8 mouse cellular contexts compared by ENCODE assay signal in the genomic region with DNA sequence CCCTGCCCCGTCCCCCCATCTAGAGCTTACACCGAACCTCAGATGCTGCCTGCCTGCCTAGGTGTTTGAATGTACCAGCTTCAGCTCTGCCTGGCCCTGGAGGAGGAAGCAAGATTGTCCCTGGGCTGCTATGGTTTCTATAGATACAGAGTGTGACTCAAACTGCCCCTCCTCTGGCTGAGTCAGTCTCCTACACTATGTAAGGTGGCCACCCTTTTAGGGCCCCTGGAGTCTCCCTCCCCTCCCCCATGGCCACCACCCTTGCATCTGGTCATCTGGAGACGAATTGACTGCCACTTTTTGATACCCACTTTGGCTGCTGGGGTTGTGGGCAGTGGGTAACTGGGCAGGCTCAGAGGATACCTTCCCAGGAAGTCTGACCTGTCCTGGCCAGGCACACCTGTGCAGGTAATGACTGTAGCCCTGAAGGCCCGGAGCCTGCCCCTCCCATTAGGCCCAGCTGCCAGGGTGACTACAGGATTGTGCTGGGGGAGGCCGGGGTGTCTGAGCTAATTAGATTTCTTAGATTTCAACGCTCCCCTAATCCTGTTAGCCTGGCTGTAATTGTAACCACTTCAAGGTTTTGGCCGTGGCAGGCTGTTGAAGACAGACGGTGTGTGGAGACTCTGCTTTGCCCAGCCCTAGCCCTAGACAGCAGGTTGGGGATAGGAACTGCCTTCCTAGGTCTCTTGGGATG. TPM values are rescaled to one million over a fixed set of nuclear protein-coding genes. Genes with fewer than 3 reads are reported as not detected.
DNase-seq lines count a peak whose midpoint lies in the region; ATAC-seq and TF ChIP-seq lines count a peak whose summit lies in the region.
"Had no signal": no experiment of that assay in that cellular context is flagged by ENCODE, and none has a peak within 500 bp of the region (broad histone marks: within the 10 kb centered on the region; RNA-seq: fewer than 3 reads in every experiment).

No protein-coding gene starts in this region.

- H3K9me3 ChIP-seq in embryonic facial prominence, embryonic 13.5 days, result no peaks in the 10 kb centered on the region
- H3K9me3 ChIP-seq in limb, embryonic 14.5 days (ENCODE audit: control insufficient read depth, low read length), result no peaks in the 10 kb centered on the region
- H3K9me3 ChIP-seq: liver, embryonic 15.5 days had no signal

- H3K79me2 ChIP-seq in liver, adult 2 months (ENCODE audit: control insufficient read depth, insufficient read depth, low read length), result peaks cover 78% of the 10 kb centered on the region

- peaks cover 67% of the 10 kb centered on the region for H3K4me1 ChIP-seq in liver, adult 2 months (ENCODE audit: control insufficient read depth, insufficient read depth, low read length)
- H3K4me1 ChIP-seq in embryonic facial prominence, embryonic 13.5 days, result peaks cover 84% of the 10 kb centered on the region
- H3K4me1 ChIP-seq in limb, embryonic 14.5 days (ENCODE audit: control insufficient read depth, insufficient read depth, low read length), result peaks cover 68% of the 10 kb centered on the region

- no peak for ATAC-seq in embryonic facial prominence, embryonic 13.5 days (ENCODE audit: insufficient number of reproducible peaks, insufficient read depth, low FRiP score, low TSS enrichment, low read depth)
- no peak for ATAC-seq in limb, embryonic 14.5 days (ENCODE audit: low FRiP score, low read depth)

- no peak for TF ChIP-seq POLR2A in liver, adult 2 months (IDR thresholded peaks at IDR 0.05; ENCODE audit: extremely low read depth, insufficient read depth, low read length)
- TF ChIP-seq POLR2A in limb, embryonic 14.5 days (IDR thresholded peaks at IDR 0.05; ENCODE audit: borderline replicate concordance, extremely low read depth, insufficient read depth, insufficient read length), result no peak

- WGBS in liver, adult 2 months, result 72% methylated on average over 8 of the region's 8 CpGs
- WGBS in embryonic facial prominence, embryonic 13.5 days, result 29% methylated on average over 8 of the region's 8 CpGs
- 31% methylated on average over 8 of the region's 8 CpGs for WGBS in limb, embryonic 14.5 days

- H3K9ac ChIP-seq in liver, adult 2 months (ENCODE audit: low read depth, low read length), result no peak overlapping the region
- H3K9ac ChIP-seq in embryonic facial prominence, embryonic 13.5 days, result peak overlapping the region; percentile 52; the same call in 1 of the 2 replicates
- H3K9ac ChIP-seq in limb, embryonic 14.5 days (ENCODE audit: low read depth, low read length, severe bottlenecking), result no peak overlapping the region
- H3K9ac ChIP-seq: liver, embryonic 15.5 days had no signal

- no peak for DNase-seq in liver, adult 2 months (ENCODE audit: extremely low read depth, low read depth, low spot score)
- no peak for DNase-seq in liver
- no peak for DNase-seq in limb, embryonic 14.5 days (ENCODE audit: low spot score)
- DNase-seq in retina, postnatal 1 day, result peak; percentile 67
- DNase-seq in right cerebral cortex, postnatal 10 days (ENCODE audit: low spot score in 2 of 2), result no peak
- DNase-seq in spleen, postnatal 14 days (ENCODE audit: low spot score in 2 of 2), result no peak

- H3K36me3 ChIP-seq in liver, adult 2 months (ENCODE audit: control insufficient read depth, insufficient read depth, low read length), result no peaks in the 10 kb centered on the region
- H3K36me3 ChIP-seq in embryonic facial prominence, embryonic 13.5 days, result no peaks in the 10 kb centered on the region
- H3K36me3 ChIP-seq in limb, embryonic 14.5 days (ENCODE audit: control insufficient read depth, insufficient read depth, low read length), result 0 out of 2 replicates have a peak, but pooled peaks cover under 1% of the 10 kb centered on the region
- H3K36me3 ChIP-seq: liver, embryonic 15.5 days had no signal

- TF ChIP-seq CTCF in liver, adult 2 months (IDR thresholded peaks at IDR 0.05; ENCODE audit: low read depth, low read length), result no peak

- peak overlapping the region; percentile 33 for H3K4me2 ChIP-seq in embryonic facial prominence, embryonic 13.5 days
- peak overlapping the region; percentile 26; the same call in 1 of the 2 replicates for H3K4me2 ChIP-seq in limb, embryonic 14.5 days (replicated peaks; ENCODE audit: low read depth, low read length, severe bottlenecking)
- H3K4me2 ChIP-seq: liver, embryonic 15.5 days had no signal

- no peak overlapping the region for H3K4me3 ChIP-seq in liver, adult 2 months (ENCODE audit: insufficient read depth, low read depth, low read length)
- H3K4me3 ChIP-seq in embryonic facial prominence, embryonic 13.5 days, result no peak overlapping the region
- H3K4me3 ChIP-seq in limb, embryonic 14.5 days (replicated peaks; ENCODE audit: low read length), result no peak overlapping the region
- H3K4me3 ChIP-seq: liver, embryonic 15.5 days had no signal

- H3K27me3 ChIP-seq in liver, adult 2 months (ENCODE audit: control insufficient read depth, insufficient read depth, low read length), result no peaks in the 10 kb centered on the region
- no peaks in the 10 kb centered on the region for H3K27me3 ChIP-seq in embryonic facial prominence, embryonic 13.5 days
- H3K27me3 ChIP-seq in limb, embryonic 14.5 days (ENCODE audit: control insufficient read depth, insufficient read depth, low read length), result no peaks in the 10 kb centered on the region

- H3K27ac ChIP-seq in liver, adult 2 months (replicated peaks; ENCODE audit: insufficient read depth, low read depth, low read length), result peak overlapping the region; percentile 29; the same call in 1 of the 2 replicates
- H3K27ac ChIP-seq in embryonic facial prominence, embryonic 13.5 days, result no peak overlapping the region
- H3K27ac ChIP-seq in limb, embryonic 14.5 days (replicated peaks; ENCODE audit: low read depth, low read length), result no peak overlapping the region
- H3K27ac ChIP-seq: liver, embryonic 15.5 days had no signal

RNA-seq across cellular contexts. Expression of a gene that starts 5.8 kb away (rescaled TPM):
- total RNA-seq in liver, adult 2 months (2014; rRNA removed), result 5.3 and 10.1 TPM in 2 replicates
- 10.2 and 11.0 TPM in 2 replicates for polyA plus RNA-seq in liver, adult 2 months (2012; rRNA removed)
- polyA plus RNA-seq in embryonic facial prominence, embryonic 13.5 days (2015; fragmentation: Nextera tagmentation; extraction: Ambion mirVana), result 44.3 and 52.9 TPM in 2 replicates
- polyA plus RNA-seq in limb, embryonic 14.5 days (2012; rRNA removed), result 81.2 and 117 TPM in 2 replicates
- polyA plus RNA-seq in limb, embryonic 14.5 days (2014; fragmentation: Nextera tagmentation; extraction: Ambion mirVana), result 61.8 and 75.8 TPM in 2 replicates
